Mouse (Mus musculus) lung, embryonic 16.5 days (tissue): ENCODE measurements at regions not wholly inside any gene's neighbourhood (a gene's known extent, or its start where the extent isn't known, plus 50 kb on each side); places are given as distances from the start of the nearest gene placed in this dataset.

ENCODE experiments used
- ATAC-seq: fragments of 200-750 bp; cut with Nextera tagmentation; 2 replicates; pipeline ENCODE4 v1.8.0; 2017; ENCODE audit warnings: low read depth, mild to moderate bottlenecking, moderate library complexity
- H3K27ac ChIP-seq: fragments of 300-500 bp; sonication (generic); 2 replicates; pipeline ENCODE4 v1.5.1; 2014; ENCODE audit warnings: mild to moderate bottlenecking, control low read depth, low read length
- H3K27me3 ChIP-seq: fragments of 300-500 bp; sonication (generic); 2 replicates; pipeline ENCODE4 v1.6.1; 2014; ENCODE audit warnings: low read depth, low read length, mixed read lengths; ENCODE audit not compliant: control insufficient read depth, insufficient read depth
- H3K36me3 ChIP-seq: fragments of 300-500 bp; sonication (generic); 2 replicates; pipeline ENCODE4 v1.6.1; 2014; ENCODE audit warnings: low read length; ENCODE audit not compliant: control insufficient read depth, insufficient read depth
- H3K4me1 ChIP-seq: fragments of 300-500 bp; sonication (generic); replicated peaks from 2 replicates; pipeline ENCODE4 v1.6.1; 2014; ENCODE audit warnings: low read length, mixed read lengths; ENCODE audit not compliant: control insufficient read depth, insufficient read depth
- H3K4me2 ChIP-seq: fragments of 300-500 bp; sonication (generic); 2 replicates; pipeline ENCODE4 v1.6.1; 2014; ENCODE audit warnings: low read depth, low read length, control low read depth
- H3K4me3 ChIP-seq: fragments of 300-500 bp; sonication (generic); 2 replicates; pipeline ENCODE4 v1.5.1; 2014; ENCODE audit warnings: mild to moderate bottlenecking, low read length, control low read depth
- H3K9ac ChIP-seq: fragments of 300-500 bp; sonication (generic); 2 replicates; pipeline ENCODE4 v1.6.1; 2014; ENCODE audit warnings: low read length, control low read depth
- H3K9me3 ChIP-seq: fragments of 300-500 bp; sonication (generic); 2 replicates; pipeline ENCODE4 v1.6.1; 2016; ENCODE audit warnings: low read length; ENCODE audit not compliant: control insufficient read depth
- WGBS: fragments of 180-500 bp; shearing (Covaris S2); extraction: QIAGEN DNeasy Blood & Tissue Kit; methylation state at CpG from one replicate; pipeline ENCODE4 v1.1.7; 2014; 5-methylcytosine and 5-hydroxymethylcytosine counted together

GRCm38 (mm10) chr10:95773425-95773980, 69.2 kb downstream of the Gm33543 start:
- ATAC-seq: peak; percentile 76
- Histone ChIP-seq H3K9ac (no peak overlapping the region), H3K27ac (no peak overlapping the region), H3K27me3 (no peaks in the 10 kb centered on the region), H3K4me2 (no peak overlapping the region), H3K4me3 (no peak overlapping the region), H3K36me3 (no peaks in the 10 kb centered on the region), H3K9me3 (no peaks in the 10 kb centered on the region), H3K4me1 (no peaks in the 10 kb centered on the region)
- 68% methylated on average over 16 of the region's 16 CpGs for WGBS

GRCm38 (mm10) chr10:95772811-95773424, 69.8 kb downstream of the Gm33543 start:
- no peak overlapping the region for H3K9ac ChIP-seq
- no peaks in the 10 kb centered on the region for H3K9me3 ChIP-seq
- no peaks in the 10 kb centered on the region for H3K27me3 ChIP-seq
- H3K36me3 ChIP-seq: no peaks in the 10 kb centered on the region
- H3K27ac ChIP-seq: no peak overlapping the region
- H3K4me1 ChIP-seq: no peaks in the 10 kb centered on the region
- no peak for ATAC-seq
- no peak overlapping the region for H3K4me2 ChIP-seq
- 85% methylated on average over 9 of the region's 9 CpGs for WGBS
- H3K4me3 ChIP-seq: no peak overlapping the region

- WGBS: 80% methylated on average over 8 of the region's 8 CpGs
- Histone ChIP-seq H3K27ac (no peak overlapping the region), H3K4me2 (no peak overlapping the region), H3K36me3 (no peaks in the 10 kb centered on the region), H3K9ac (no peak overlapping the region), H3K9me3 (no peaks in the 10 kb centered on the region), H3K27me3 (no peaks in the 10 kb centered on the region), H3K4me1 (peaks cover 3% of the 10 kb centered on the region; the same call in 1 of the 2 replicates), H3K4me3 (no peak overlapping the region)
- no peak for ATAC-seq
Observed at GRCm38 (mm10) chr10:95768974-95769373, 73.8 kb downstream of the Gm33543 start.

GRCm38 (mm10) chr10:95767526-95768161, 75.1 kb downstream of the Gm33543 start:
- Histone ChIP-seq H3K4me1 (peaks cover 6% of the 10 kb centered on the region), H3K27me3 (no peaks in the 10 kb centered on the region), H3K4me2 (no peak overlapping the region), H3K9ac (no peak overlapping the region), H3K36me3 (no peaks in the 10 kb centered on the region), H3K27ac (no peak overlapping the region), H3K4me3 (no peak overlapping the region), H3K9me3 (no peaks in the 10 kb centered on the region)
- WGBS: 18% methylated on average over 6 of the region's 7 CpGs
- no peak; the same call in 1 of the 2 replicates for ATAC-seq

- ATAC-seq: no peak
- H3K9ac ChIP-seq: no peak overlapping the region
- WGBS: 60% methylated on average over 4 of the region's 4 CpGs
- H3K27me3 ChIP-seq: no peaks in the 10 kb centered on the region
- H3K4me1 ChIP-seq: peaks cover 6% of the 10 kb centered on the region
- H3K4me2 ChIP-seq: no peak overlapping the region
- H3K9me3 ChIP-seq: no peaks in the 10 kb centered on the region
- H3K4me3 ChIP-seq: no peak overlapping the region
- no peak overlapping the region for H3K27ac ChIP-seq
- H3K36me3 ChIP-seq: no peaks in the 10 kb centered on the region
Observed at GRCm38 (mm10) chr10:95764129-95764528, 78.6 kb downstream of the Gm33543 start.

GRCm38 (mm10) chr10:95762632-95763031, 80.1 kb downstream of the Gm33543 start:
- H3K4me1 ChIP-seq: peaks cover 6% of the 10 kb centered on the region
- H3K4me3 ChIP-seq: no peak overlapping the region
- peak; percentile 36; the same call in 1 of the 2 replicates for ATAC-seq
- WGBS: 27% methylated on average over 8 of the region's 8 CpGs
- no peaks in the 10 kb centered on the region for H3K27me3 ChIP-seq
- H3K9me3 ChIP-seq: no peaks in the 10 kb centered on the region
- H3K4me2 ChIP-seq: no peak overlapping the region
- H3K9ac ChIP-seq: no peak overlapping the region
- H3K36me3 ChIP-seq: no peaks in the 10 kb centered on the region
- H3K27ac ChIP-seq: no peak overlapping the region

GRCm38 (mm10) chr10:95761969-95762368, 80.8 kb downstream of the Gm33543 start:
- Histone ChIP-seq H3K4me3 (no peak overlapping the region), H3K27ac (no peak overlapping the region), H3K27me3 (no peaks in the 10 kb centered on the region), H3K4me2 (no peak overlapping the region), H3K9ac (no peak overlapping the region), H3K36me3 (no peaks in the 10 kb centered on the region), H3K4me1 (peaks cover 3% of the 10 kb centered on the region; the same call in 1 of the 2 replicates), H3K9me3 (no peaks in the 10 kb centered on the region)
- 92% methylated on average over 4 of the region's 4 CpGs for WGBS
- no peak for ATAC-seq

GRCm38 (mm10) chr10:95760121-95760870, 82.4 kb downstream of the Gm33543 start:
- no peak for ATAC-seq
- Histone ChIP-seq H3K4me2 (no peak overlapping the region), H3K4me3 (no peak overlapping the region), H3K27me3 (no peaks in the 10 kb centered on the region), H3K9ac (no peak overlapping the region), H3K36me3 (no peaks in the 10 kb centered on the region), H3K4me1 (peaks cover 3% of the 10 kb centered on the region; the same call in 1 of the 2 replicates), H3K9me3 (no peaks in the 10 kb centered on the region), H3K27ac (no peak overlapping the region)
- 61% methylated on average over 9 of the region's 9 CpGs for WGBS

- H3K4me1 ChIP-seq: peaks cover 1% of the 10 kb centered on the region; the same call in 1 of the 2 replicates
- H3K9me3 ChIP-seq: no peaks in the 10 kb centered on the region
- no peaks in the 10 kb centered on the region for H3K27me3 ChIP-seq
- WGBS: 84% methylated on average over 8 of the region's 8 CpGs
- no peak for ATAC-seq
- no peak overlapping the region for H3K27ac ChIP-seq
- H3K36me3 ChIP-seq: no peaks in the 10 kb centered on the region
- no peak overlapping the region for H3K4me3 ChIP-seq
- H3K9ac ChIP-seq: no peak overlapping the region
- no peak overlapping the region for H3K4me2 ChIP-seq
Observed at GRCm38 (mm10) chr10:95758181-95758580, 84.5 kb downstream of the Gm33543 start.
